Mouse (Mus musculus) bone marrow macrophage, adult 2 months (primary cell): ENCODE results near the gene Sumo3.

ENCODE experiments used
- CTCF ChIP-seq: IDR thresholded peaks from 2 replicates; pipeline ENCODE4 v1.5.1; 2012; ENCODE audit warnings: low read depth, mild to moderate bottlenecking, low read length, moderate library complexity
- POLR2A ChIP-seq: IDR thresholded peaks from 2 replicates; pipeline ENCODE4 v1.6.1; 2012; ENCODE audit warnings: mild to moderate bottlenecking, low read depth, low read length, borderline replicate concordance

- TF ChIP-seq POLR2A (no peak), CTCF (no peak)
Observed at GRCm38 (mm10) chr10:77652046-77652445, 46.1 kb downstream of the Sumo3 start.
